Mouse (Mus musculus) lung, embryonic 16.5 days (tissue): ENCODE measurements around the gene Litaf. TPM values are rescaled to one million over a fixed set of nuclear protein-coding genes. Genes with fewer than 3 reads are reported as not detected.

ENCODE experiments used
- ATAC-seq: fragments of 200-750 bp; cut with Nextera tagmentation; 2 replicates; pipeline ENCODE4 v1.8.0; 2017; ENCODE audit warnings: low read depth, mild to moderate bottlenecking, moderate library complexity
- H3K27ac ChIP-seq: fragments of 300-500 bp; sonication (generic); 2 replicates; pipeline ENCODE4 v1.5.1; 2014; ENCODE audit warnings: mild to moderate bottlenecking, control low read depth, low read length
- H3K27me3 ChIP-seq: fragments of 300-500 bp; sonication (generic); 2 replicates; pipeline ENCODE4 v1.6.1; 2014; ENCODE audit warnings: low read depth, low read length, mixed read lengths; ENCODE audit not compliant: control insufficient read depth, insufficient read depth
- H3K36me3 ChIP-seq: fragments of 300-500 bp; sonication (generic); 2 replicates; pipeline ENCODE4 v1.6.1; 2014; ENCODE audit warnings: low read length; ENCODE audit not compliant: control insufficient read depth, insufficient read depth
- H3K4me1 ChIP-seq: fragments of 300-500 bp; sonication (generic); replicated peaks from 2 replicates; pipeline ENCODE4 v1.6.1; 2014; ENCODE audit warnings: low read length, mixed read lengths; ENCODE audit not compliant: control insufficient read depth, insufficient read depth
- H3K4me2 ChIP-seq: fragments of 300-500 bp; sonication (generic); 2 replicates; pipeline ENCODE4 v1.6.1; 2014; ENCODE audit warnings: low read depth, low read length, control low read depth
- H3K4me3 ChIP-seq: fragments of 300-500 bp; sonication (generic); 2 replicates; pipeline ENCODE4 v1.5.1; 2014; ENCODE audit warnings: mild to moderate bottlenecking, low read length, control low read depth
- H3K9ac ChIP-seq: fragments of 300-500 bp; sonication (generic); 2 replicates; pipeline ENCODE4 v1.6.1; 2014; ENCODE audit warnings: low read length, control low read depth
- H3K9me3 ChIP-seq: fragments of 300-500 bp; sonication (generic); 2 replicates; pipeline ENCODE4 v1.6.1; 2016; ENCODE audit warnings: low read length; ENCODE audit not compliant: control insufficient read depth
- WGBS: fragments of 180-500 bp; shearing (Covaris S2); extraction: QIAGEN DNeasy Blood & Tissue Kit; methylation state at CpG from one replicate; pipeline ENCODE4 v1.1.7; 2014; 5-methylcytosine and 5-hydroxymethylcytosine counted together
- polyA plus RNA-seq: library from polyadenylated mRNA; unstranded; fragments of >200 nt; fragmentation: Nextera tagmentation; extraction: Ambion mirVana; gene quantifications from 2 replicates; pipeline ENCODE4 v1.2.1, GENCODE M21; 2015

The Litaf gene
- polyA plus RNA-seq, 1 experiment from 2014 or later, result 110 TPM

DNA sequence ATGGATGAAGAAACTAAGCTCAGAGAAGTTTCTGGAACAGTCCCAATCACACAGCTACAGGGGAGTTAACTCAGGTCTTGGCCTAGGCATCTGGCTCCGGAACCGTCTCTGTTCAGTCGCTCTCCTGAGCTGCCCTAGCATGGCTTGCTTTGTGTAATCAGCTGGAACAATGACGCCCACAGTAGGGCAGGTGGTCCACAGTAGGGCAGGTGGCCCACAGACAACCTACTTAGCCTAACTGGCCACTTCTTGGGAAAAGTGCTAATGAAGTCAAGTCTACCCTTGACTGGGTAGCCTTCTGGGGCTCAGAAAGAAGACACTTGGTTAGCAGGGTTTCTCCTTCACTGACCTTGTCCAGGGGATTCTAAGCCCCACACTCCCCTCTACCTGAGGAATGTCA lies 55.7 kb downstream of the Litaf start:
- 91% methylated on average over 4 of the region's 4 CpGs for WGBS
- Histone ChIP-seq H3K4me1 (peaks cover 30% of the 10 kb centered on the region), H3K9me3 (no peaks in the 10 kb centered on the region), H3K4me3 (no peak overlapping the region), H3K4me2 (no peak overlapping the region), H3K9ac (no peak overlapping the region), H3K27me3 (no peaks in the 10 kb centered on the region), H3K36me3 (no peaks in the 10 kb centered on the region), H3K27ac (no peak overlapping the region)
- ATAC-seq, result no peak

DNA sequence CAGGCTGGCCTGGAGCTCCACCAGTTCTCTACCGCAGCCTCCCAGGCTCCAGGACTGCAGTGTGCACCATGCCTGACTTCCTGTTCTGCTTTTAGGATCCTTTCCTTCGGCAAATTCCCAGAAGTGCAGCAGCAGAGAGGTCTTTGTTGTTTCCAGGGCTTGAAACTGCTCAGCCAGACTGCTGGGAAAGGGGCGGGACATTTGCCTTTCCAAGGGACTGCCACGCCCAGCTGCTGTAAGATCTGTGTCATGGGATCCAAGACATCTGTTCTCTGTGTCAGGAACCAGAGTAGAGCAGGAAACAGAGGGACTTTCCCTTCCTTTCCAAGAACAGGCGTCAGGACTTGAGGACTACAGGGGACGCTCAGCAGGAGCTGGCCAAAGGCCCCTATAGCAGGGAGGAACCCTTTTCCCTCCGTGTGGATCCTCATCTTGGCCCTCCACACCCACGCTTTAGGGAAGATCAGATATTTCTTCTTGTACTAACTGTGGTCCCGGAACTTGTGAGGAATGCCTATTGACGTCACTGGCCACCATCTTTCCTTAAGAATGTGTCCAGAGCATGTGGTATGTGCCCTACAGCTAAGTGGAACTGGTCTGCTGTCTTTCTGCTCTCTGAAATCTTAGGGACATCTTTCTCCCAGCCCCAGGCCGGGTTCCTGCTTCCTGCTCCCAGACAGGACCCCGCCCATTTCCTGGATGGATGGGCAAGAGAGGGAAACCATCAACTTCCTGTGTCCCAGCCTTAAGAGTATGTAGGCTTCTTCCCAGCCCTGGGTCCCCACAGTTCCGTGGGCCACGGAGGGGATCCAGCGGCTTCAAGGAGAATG lies 57.6 kb downstream of the Litaf start:
- H3K27me3 ChIP-seq, result no peaks in the 10 kb centered on the region
- peak overlapping the region; percentile 99 for H3K27ac ChIP-seq
- peaks cover 4% of the 10 kb centered on the region for H3K9me3 ChIP-seq
- H3K36me3 ChIP-seq, result no peaks in the 10 kb centered on the region
- ATAC-seq, result peak; percentile 94
- H3K4me3 ChIP-seq, result peak overlapping the region; percentile 26
- H3K4me2 ChIP-seq, result peak overlapping the region; percentile 49
- peaks cover 30% of the 10 kb centered on the region for H3K4me1 ChIP-seq
- 14% methylated on average over 15 of the region's 15 CpGs for WGBS
- H3K9ac ChIP-seq, result peak overlapping the region; percentile 61

DNA sequence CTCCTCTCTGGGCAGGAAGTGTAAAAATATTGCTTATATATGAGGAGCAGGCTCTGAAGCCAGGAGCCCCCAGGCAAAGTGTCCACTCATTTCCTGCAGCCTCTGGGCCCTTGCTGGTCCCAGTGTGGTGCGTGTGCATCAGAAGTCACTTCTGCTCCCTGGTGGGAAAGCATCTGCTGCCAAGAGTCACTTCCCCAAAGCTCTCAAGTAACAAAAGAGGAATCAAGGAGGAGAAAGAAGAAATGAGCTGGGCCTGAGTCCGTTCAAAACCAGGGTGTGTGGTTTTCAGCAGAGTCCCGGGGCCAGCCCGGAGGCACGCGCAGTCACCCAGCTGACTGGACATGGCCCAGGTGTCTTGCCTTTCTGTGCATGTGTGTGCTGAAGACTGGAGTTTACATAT lies 59.9 kb downstream of the Litaf start:
- WGBS, result 50% methylated on average over 6 of the region's 6 CpGs
- ATAC-seq, result no peak

GRCm38 (mm10) chr16:11001703-11002659 lies 64.0 kb downstream of the Litaf start:
- Histone ChIP-seq H3K27me3 (no peaks in the 10 kb centered on the region), H3K27ac (no peak overlapping the region)
- 63% methylated on average over 7 of the region's 7 CpGs for WGBS

More for the DNA sequence above, 59.9 kb downstream of the Litaf start:
- Histone ChIP-seq H3K4me3 (no peak overlapping the region), H3K4me1 (peaks cover 22% of the 10 kb centered on the region), H3K36me3 (no peaks in the 10 kb centered on the region), H3K9me3 (peaks cover 4% of the 10 kb centered on the region), H3K27ac (peak overlapping the region; percentile 99), H3K27me3 (no peaks in the 10 kb centered on the region), H3K4me2 (no peak overlapping the region), H3K9ac (no peak overlapping the region)

DNA sequence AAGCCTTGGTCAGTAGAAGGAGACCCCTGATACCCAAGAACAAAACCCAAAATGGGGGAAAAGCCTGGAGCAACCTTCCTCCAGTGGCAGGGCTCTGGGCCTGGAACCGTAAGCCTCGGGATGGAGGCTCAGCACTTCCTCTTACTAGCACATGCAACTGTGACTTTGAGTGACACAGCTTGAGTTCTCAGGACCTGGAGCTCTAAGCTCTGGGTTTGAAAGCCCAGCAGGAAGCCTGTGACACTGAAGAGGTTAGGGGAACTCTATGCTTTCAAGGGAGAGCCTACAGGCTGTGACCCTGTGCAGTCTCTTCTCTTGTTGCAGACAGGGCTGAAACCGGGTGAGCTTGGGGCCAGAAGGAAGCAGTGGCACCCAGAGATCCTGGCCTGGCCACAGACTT lies 66.1 kb downstream of the Litaf start:
- no peak overlapping the region for H3K9ac ChIP-seq
- peaks cover 5% of the 10 kb centered on the region for H3K4me1 ChIP-seq
- no peaks in the 10 kb centered on the region for H3K27me3 ChIP-seq
- no peak overlapping the region for H3K4me2 ChIP-seq
- 54% methylated on average over 3 of the region's 3 CpGs for WGBS
- no peak overlapping the region for H3K4me3 ChIP-seq
- H3K27ac ChIP-seq, result no peak overlapping the region
- peaks cover 4% of the 10 kb centered on the region for H3K9me3 ChIP-seq
- no peak for ATAC-seq
- no peaks in the 10 kb centered on the region for H3K36me3 ChIP-seq

More at GRCm38 (mm10) chr16:11001703-11002659, 64.0 kb downstream of the Litaf start:
- H3K4me3 ChIP-seq, result no peak overlapping the region
- peaks cover 4% of the 10 kb centered on the region for H3K9me3 ChIP-seq
- H3K4me2 ChIP-seq, result no peak overlapping the region
- ATAC-seq, result peak; percentile 63
- H3K36me3 ChIP-seq, result no peaks in the 10 kb centered on the region
- peaks cover 8% of the 10 kb centered on the region for H3K4me1 ChIP-seq
- H3K9ac ChIP-seq, result no peak overlapping the region

- peaks cover 5% of the 10 kb centered on the region for H3K4me1 ChIP-seq
- WGBS, result 79% methylated on average over 9 of the region's 9 CpGs
- no peaks in the 10 kb centered on the region for H3K9me3 ChIP-seq
- H3K27ac ChIP-seq, result no peak overlapping the region
- no peak for ATAC-seq
- no peaks in the 10 kb centered on the region for H3K36me3 ChIP-seq
- H3K4me3 ChIP-seq, result no peak overlapping the region
- no peaks in the 10 kb centered on the region for H3K27me3 ChIP-seq
- no peak overlapping the region for H3K4me2 ChIP-seq
- no peak overlapping the region for H3K9ac ChIP-seq
Measured at GRCm38 (mm10) chr16:10998224-10998623, 67.7 kb downstream of the Litaf start.

- Histone ChIP-seq H3K27ac (no peak overlapping the region), H3K4me1 (peaks cover 6% of the 10 kb centered on the region), H3K4me3 (no peak overlapping the region), H3K27me3 (no peaks in the 10 kb centered on the region), H3K36me3 (no peaks in the 10 kb centered on the region), H3K9me3 (no peaks in the 10 kb centered on the region), H3K9ac (no peak overlapping the region), H3K4me2 (no peak overlapping the region)
- ATAC-seq, result no peak
- 84% methylated on average over 4 of the region's 4 CpGs for WGBS
Measured at GRCm38 (mm10) chr16:10996576-10996975, 69.4 kb downstream of the Litaf start.

GRCm38 (mm10) chr16:10993032-10993744 lies 72.8 kb downstream of the Litaf start:
- 8% methylated on average over 35 of the region's 35 CpGs for WGBS
- ATAC-seq, result peak; percentile 97
- Histone ChIP-seq H3K36me3 (peaks cover 6% of the 10 kb centered on the region; the same call in 1 of the 2 replicates), H3K27me3 (no peaks in the 10 kb centered on the region), H3K4me2 (peak overlapping the region; percentile 72), H3K4me1 (peaks cover 15% of the 10 kb centered on the region), H3K4me3 (peak overlapping the region; percentile 84), H3K9ac (peak overlapping the region; percentile 91), H3K9me3 (peaks cover 3% of the 10 kb centered on the region; the same call in 1 of the 2 replicates), H3K27ac (peak overlapping the region; percentile 89)
